Mouse (Mus musculus): Measurements from ENCODE around the gene Icam1. TPM values are rescaled to one million over a fixed set of nuclear protein-coding genes. Genes with fewer than 3 reads are reported as not detected.

The Icam1 gene
- polyA plus RNA-seq, 1 experiment from 2014 or later: 15.4 TPM

- peak within 1 kb of the TSS; percentile 73 for H3K27ac ChIP-seq
- H3K4me1 ChIP-seq: peaks cover 15% of the 10 kb centered on the region; the same call in 1 of the 2 replicates
- H3K36me3 ChIP-seq: peaks cover 53% of the 10 kb centered on the region
- H3K9me3 ChIP-seq: no peaks in the 10 kb centered on the region
- ATAC-seq (ENCODE audit: insufficient number of reproducible peaks, insufficient read depth, low FRiP score, low TSS enrichment, low read depth): peak; percentile 84; the same call in 1 of the 2 replicates
- H3K4me3 ChIP-seq: peak within 1 kb of the TSS; percentile 83
- peak within 1 kb of the TSS; percentile 83 for H3K4me2 ChIP-seq
- H3K9ac ChIP-seq: peak within 1 kb of the TSS; percentile 90
- no peaks in the 10 kb centered on the region for H3K27me3 ChIP-seq
- WGBS: 3% methylated on average over 58 of the region's 58 CpGs
Measured at GRCm38 (mm10) chr9:21073044-21073840, 57.5 kb downstream of the Icam1 start, which contains the start of the genes Gm49373 and Fdx1l. TSS of gene Gm49373 (minus strand) at chr9:21073096. TSS of gene Fdx1l (minus strand) at chr9:21073614.

DNA sequence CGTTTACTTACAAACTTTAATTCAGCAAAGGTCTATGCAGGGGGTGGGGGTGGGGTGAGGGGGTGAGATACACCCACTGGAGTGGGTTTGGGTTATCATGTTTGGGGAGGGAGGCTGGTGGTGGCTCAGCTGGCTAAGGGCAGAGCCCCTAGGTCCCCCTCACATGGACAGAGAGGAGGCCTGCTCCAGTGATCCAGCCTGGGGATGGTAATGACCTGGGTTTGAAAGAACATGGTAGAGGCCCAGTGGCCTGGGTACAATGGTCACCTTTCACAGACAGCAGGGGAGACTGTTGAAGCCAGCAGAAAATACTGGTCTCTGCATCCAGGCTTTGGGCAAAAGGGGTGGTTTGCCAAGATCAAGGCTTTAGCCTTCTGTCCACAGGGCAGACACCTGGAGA, 58.4 kb downstream of the Icam1 start:
- no peak overlapping the region for H3K4me3 ChIP-seq
- H3K36me3 ChIP-seq: peaks cover 62% of the 10 kb centered on the region
- WGBS: 89% methylated on average over 1 of the region's 1 CpGs
- ATAC-seq (ENCODE audit: insufficient number of reproducible peaks, insufficient read depth, low FRiP score, low TSS enrichment, low read depth): no peak
- H3K27me3 ChIP-seq: no peaks in the 10 kb centered on the region
- peaks cover 15% of the 10 kb centered on the region; the same call in 1 of the 2 replicates for H3K4me1 ChIP-seq
- 0 out of 2 replicates have a peak overlapping the region, but pooled peaks have one; percentile 40 for H3K9ac ChIP-seq
- 0 out of 2 replicates have a peak overlapping the region, but pooled peaks have one; percentile 73 for H3K27ac ChIP-seq
- no peaks in the 10 kb centered on the region for H3K9me3 ChIP-seq
- H3K4me2 ChIP-seq: no peak overlapping the region

DNA sequence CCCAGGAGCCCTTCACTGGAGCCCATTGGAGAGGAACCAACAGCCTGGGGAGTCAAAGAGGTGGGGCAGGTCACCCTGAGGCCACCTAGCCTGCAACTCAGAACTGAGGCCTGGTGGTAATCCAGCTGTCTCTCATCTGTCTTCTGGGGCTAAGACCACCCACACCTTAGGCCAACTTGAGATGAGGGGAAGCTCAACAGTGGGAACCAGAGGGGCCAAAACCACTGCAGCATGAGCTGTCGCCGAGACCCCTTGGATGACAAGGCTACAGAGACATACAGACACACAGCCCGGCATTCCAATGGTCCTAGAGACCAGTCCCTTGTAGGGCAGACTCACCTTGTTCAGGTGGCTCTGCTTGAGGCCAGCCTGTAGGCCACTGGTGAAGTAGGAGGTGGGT, 59.8 kb downstream of the Icam1 start:
- Histone ChIP-seq H3K9ac (no peak overlapping the region), H3K4me3 (no peak overlapping the region), H3K9me3 (no peaks in the 10 kb centered on the region), H3K4me2 (no peak overlapping the region), H3K27me3 (no peaks in the 10 kb centered on the region), H3K4me1 (peaks cover 15% of the 10 kb centered on the region; the same call in 1 of the 2 replicates), H3K36me3 (peaks cover 68% of the 10 kb centered on the region), H3K27ac (no peak overlapping the region)
- 88% methylated on average over 3 of the region's 3 CpGs for WGBS
- no peak for ATAC-seq (ENCODE audit: insufficient number of reproducible peaks, insufficient read depth, low FRiP score, low TSS enrichment, low read depth)

MicroRNAs encoded within 50 kb of the gene (microRNA counts, 519-probe panel; counts per million panel counts)
- microRNA mmu-miR-1900: 3,347 counts per million, percentile 76 among the panel's probes with 10 or more counts

Small RNA genes lying within 50 kb of the gene (microRNA-seq; reads per million reads assigned to microRNA genes)
- gene Mir1900: not detected
- 1.5 reads per million for gene Mir7082

Other genes with a start within 250 kb of the Icam1 start
- 0.72 and 0.80 TPM in 2 replicates for gene Col5a3, start 200.9 kb upstream of the Icam1 start, polyA plus RNA-seq (2015; fragmentation: Nextera tagmentation; extraction: Ambion mirVana)
- not detected in 2 replicates for gene Rdh8, start 197.5 kb upstream of the Icam1 start, polyA plus RNA-seq (2015; fragmentation: Nextera tagmentation; extraction: Ambion mirVana)
- 7.5 and 9.1 TPM in 2 replicates for gene A230050P20Rik, start 147.3 kb upstream of the Icam1 start, polyA plus RNA-seq (2015; fragmentation: Nextera tagmentation; extraction: Ambion mirVana)
- 3.6 and 5.4 TPM in 2 replicates for gene Angptl6, start 136.3 kb upstream of the Icam1 start, polyA plus RNA-seq (2015; fragmentation: Nextera tagmentation; extraction: Ambion mirVana)
- gene Ppan, start 127.8 kb upstream of the Icam1 start, polyA plus RNA-seq (2015; fragmentation: Nextera tagmentation; extraction: Ambion mirVana): 86.2 and 87.6 TPM in 2 replicates
- 292 and 343 TPM in 2 replicates for gene Eif3g, start 117.4 kb upstream of the Icam1 start, polyA plus RNA-seq (2015; fragmentation: Nextera tagmentation; extraction: Ambion mirVana)
- gene Dnmt1, start 56.1 kb upstream of the Icam1 start, polyA plus RNA-seq (2015; fragmentation: Nextera tagmentation; extraction: Ambion mirVana): 102 and 109 TPM in 2 replicates
- gene S1pr2, start 39.2 kb upstream of the Icam1 start, polyA plus RNA-seq (2015; fragmentation: Nextera tagmentation; extraction: Ambion mirVana): 67.8 and 71.5 TPM in 2 replicates
- 142 TPM in 2 replicates for gene Mrpl4, start 13.2 kb upstream of the Icam1 start, polyA plus RNA-seq (2015; fragmentation: Nextera tagmentation; extraction: Ambion mirVana)
- 0.27 and 2.6 TPM in 2 replicates for gene Icam4, start 13.4 kb downstream of the Icam1 start, polyA plus RNA-seq (2015; fragmentation: Nextera tagmentation; extraction: Ambion mirVana)
- gene Icam5, start 16.1 kb downstream of the Icam1 start, polyA plus RNA-seq (2015; fragmentation: Nextera tagmentation; extraction: Ambion mirVana): 0.13 and 0.21 TPM in 2 replicates
- 1.3 TPM in 1 of 2 replicates, not detected in the other for gene Zglp1, start 51.1 kb downstream of the Icam1 start, polyA plus RNA-seq (2015; fragmentation: Nextera tagmentation; extraction: Ambion mirVana)
- gene Gm49373, start 57.1 kb downstream of the Icam1 start, polyA plus RNA-seq (2015; fragmentation: Nextera tagmentation; extraction: Ambion mirVana): 0.79 and 1.0 TPM in 2 replicates
- 60.0 and 60.2 TPM in 2 replicates for gene Fdx1l, start 57.6 kb downstream of the Icam1 start, polyA plus RNA-seq (2015; fragmentation: Nextera tagmentation; extraction: Ambion mirVana)
- 2.3 and 2.4 TPM in 2 replicates for gene Gm38431, start 76.0 kb downstream of the Icam1 start, polyA plus RNA-seq (2015; fragmentation: Nextera tagmentation; extraction: Ambion mirVana)
- gene Raver1, start 76.0 kb downstream of the Icam1 start, polyA plus RNA-seq (2015; fragmentation: Nextera tagmentation; extraction: Ambion mirVana): 57.7 and 61.0 TPM in 2 replicates
- 14.1 and 14.4 TPM in 2 replicates for gene Tyk2, start 115.3 kb downstream of the Icam1 start, polyA plus RNA-seq (2015; fragmentation: Nextera tagmentation; extraction: Ambion mirVana)
- gene Cdc37, start 134.0 kb downstream of the Icam1 start, polyA plus RNA-seq (2015; fragmentation: Nextera tagmentation; extraction: Ambion mirVana): 328 and 359 TPM in 2 replicates
- gene Pde4a, start 149.7 kb downstream of the Icam1 start, polyA plus RNA-seq (2015; fragmentation: Nextera tagmentation; extraction: Ambion mirVana): 4.9 and 6.1 TPM in 2 replicates
- gene Keap1, start 223.4 kb downstream of the Icam1 start, polyA plus RNA-seq (2015; fragmentation: Nextera tagmentation; extraction: Ambion mirVana): 65.2 and 70.7 TPM in 2 replicates
- gene S1pr5, start 232.5 kb downstream of the Icam1 start, polyA plus RNA-seq (2015; fragmentation: Nextera tagmentation; extraction: Ambion mirVana): 0.21 and 0.58 TPM in 2 replicates
- gene Atg4d, start 249.3 kb downstream of the Icam1 start, polyA plus RNA-seq (2015; fragmentation: Nextera tagmentation; extraction: Ambion mirVana): 33.3 and 35.4 TPM in 2 replicates